28 mouse cellular contexts compared by ENCODE assay signal in genomic region chr1:88564825-88565224, GRCm38 (mm10). TPM values are rescaled to one million over a fixed set of nuclear protein-coding genes. Genes with fewer than 3 reads are reported as not detected.
DNase-seq lines count a peak whose midpoint lies in the region; ATAC-seq and TF ChIP-seq lines count a peak whose summit lies in the region.
"Had no signal": no experiment of that assay in that cellular context is flagged by ENCODE, and none has a peak within 500 bp of the region (broad histone marks: within the 10 kb centered on the region; RNA-seq: fewer than 3 reads in every experiment).

No protein-coding gene starts in this region.

- TF ChIP-seq EP300 in liver, postnatal 0 days (IDR thresholded peaks at IDR 0.05; ENCODE audit: low read depth): no peak

- H3K27ac ChIP-seq in liver, adult 2 months (replicated peaks; ENCODE audit: insufficient read depth, low read depth, low read length): no peak overlapping the region
- H3K27ac ChIP-seq in liver, postnatal 0 days (ENCODE audit: low read depth): no peak overlapping the region
- H3K27ac ChIP-seq in midbrain, embryonic 10.5 days (replicated peaks): 0 out of 2 replicates have a peak overlapping the region, but pooled peaks have one; percentile 23
- H3K27ac ChIP-seq in midbrain, postnatal 0 days (ENCODE audit: low read depth, low read length): no peak overlapping the region
- H3K27ac ChIP-seq: embryonic facial prominence, embryonic 10.5 days; embryonic facial prominence, embryonic 12.5 days; forebrain, embryonic 13.5 days; forebrain, embryonic 15.5 days had no signal

- no peaks in the 10 kb centered on the region for H3K36me3 ChIP-seq in liver, adult 2 months (ENCODE audit: control insufficient read depth, insufficient read depth, low read length)
- H3K36me3 ChIP-seq in liver, postnatal 0 days (replicated peaks; ENCODE audit: insufficient read depth, low read length): no peaks in the 10 kb centered on the region
- H3K36me3 ChIP-seq in midbrain, embryonic 10.5 days: no peaks in the 10 kb centered on the region
- no peaks in the 10 kb centered on the region for H3K36me3 ChIP-seq in midbrain, postnatal 0 days (ENCODE audit: insufficient read depth, low read length)
- H3K36me3 ChIP-seq: embryonic facial prominence, embryonic 10.5 days; embryonic facial prominence, embryonic 12.5 days; forebrain, embryonic 15.5 days; G1E had no signal

- no peak overlapping the region for H3K9ac ChIP-seq in liver, adult 2 months (ENCODE audit: low read depth, low read length)
- H3K9ac ChIP-seq in liver, postnatal 0 days (replicated peaks): no peak overlapping the region
- no peak overlapping the region for H3K9ac ChIP-seq in midbrain, postnatal 0 days (replicated peaks; ENCODE audit: low read length, poor library complexity, severe bottlenecking)
- H3K9ac ChIP-seq: embryonic facial prominence, embryonic 12.5 days; forebrain, embryonic 13.5 days; forebrain, embryonic 15.5 days had no signal

- ATAC-seq in liver, postnatal 0 days: no peak
- no peak for ATAC-seq in midbrain, postnatal 0 days (ENCODE audit: low FRiP score)
- no peak for ATAC-seq in megakaryocyte progenitor cell, adult 5-6 weeks (replicated peaks; ENCODE audit: poor library complexity)
- ATAC-seq: CD4-positive, CD25-positive, alpha-beta regulatory T cell, adult 4 months; forebrain, embryonic 13.5 days; forebrain, embryonic 15.5 days; Patski had no signal

- H3K79me2 ChIP-seq in liver, adult 2 months (ENCODE audit: control insufficient read depth, insufficient read depth, low read length): no peaks in the 10 kb centered on the region

- DNase-seq in liver, adult 2 months (ENCODE audit: extremely low read depth, low read depth, low spot score): peak; percentile 72
- no peak for DNase-seq in liver, postnatal 0 days
- peak; percentile 23 for DNase-seq in lung, postnatal 10 days
- no peak for DNase-seq in lung, adult 18-20 months
- no peak for DNase-seq in midbrain, embryonic 10.5 days (ENCODE audit: low spot score)
- DNase-seq in midbrain, postnatal 0 days (ENCODE audit: low spot score): no peak
- DNase-seq in naive thymus-derived CD4-positive, alpha-beta T cell, adult 2 months (ENCODE audit: low read depth): peak; percentile 45
- DNase-seq: adrenal gland, adult 2 months; adrenal gland, postnatal 10 days; adrenal gland, postnatal 25 days; B cell, adult 2 months; cerebellum, adult 11-12 months; cerebellum, adult 2 months; cerebellum, adult 9-10 months; cerebellum, postnatal 10 days; cerebellum, postnatal 25 days had no signal

- H3K9me3 ChIP-seq in liver, postnatal 0 days (ENCODE audit: low read length): no peaks in the 10 kb centered on the region
- no peaks in the 10 kb centered on the region for H3K9me3 ChIP-seq in midbrain, embryonic 10.5 days (replicated peaks)
- H3K9me3 ChIP-seq in midbrain, postnatal 0 days (ENCODE audit: low read length): no peaks in the 10 kb centered on the region
- H3K9me3 ChIP-seq: embryonic facial prominence, embryonic 10.5 days; embryonic facial prominence, embryonic 12.5 days; forebrain, embryonic 13.5 days; forebrain, embryonic 15.5 days; G1E had no signal

- H3K4me2 ChIP-seq in liver, postnatal 0 days (ENCODE audit: low read depth, low read length): no peak overlapping the region
- no peak overlapping the region for H3K4me2 ChIP-seq in midbrain, postnatal 0 days (ENCODE audit: low read depth, low read length, poor library complexity, severe bottlenecking)
- H3K4me2 ChIP-seq: embryonic facial prominence, embryonic 12.5 days; forebrain, embryonic 13.5 days; forebrain, embryonic 15.5 days had no signal

- no peaks in the 10 kb centered on the region for H3K27me3 ChIP-seq in liver, adult 2 months (ENCODE audit: control insufficient read depth, insufficient read depth, low read length)
- no peaks in the 10 kb centered on the region for H3K27me3 ChIP-seq in liver, postnatal 0 days (ENCODE audit: insufficient read depth, low read length)
- peaks cover 13% of the 10 kb centered on the region; the same call in 1 of the 2 replicates for H3K27me3 ChIP-seq in midbrain, embryonic 10.5 days (ENCODE audit: low read depth, poor library complexity, severe bottlenecking)
- H3K27me3 ChIP-seq in midbrain, postnatal 0 days (ENCODE audit: insufficient read depth, low read length): no peaks in the 10 kb centered on the region
- H3K27me3 ChIP-seq: CH12.LX; embryonic facial prominence, embryonic 12.5 days; forebrain, embryonic 13.5 days; forebrain, embryonic 15.5 days; Patski had no signal

- no peak for TF ChIP-seq POLR2A in liver, adult 2 months (IDR thresholded peaks at IDR 0.05; ENCODE audit: extremely low read depth, insufficient read depth, low read length)

- peaks cover 2% of the 10 kb centered on the region; the same call in 1 of the 2 replicates for H3K4me1 ChIP-seq in liver, adult 2 months (ENCODE audit: control insufficient read depth, insufficient read depth, low read length)
- H3K4me1 ChIP-seq in liver, postnatal 0 days (ENCODE audit: insufficient read depth): no peaks in the 10 kb centered on the region
- peaks cover 14% of the 10 kb centered on the region for H3K4me1 ChIP-seq in midbrain, embryonic 10.5 days
- H3K4me1 ChIP-seq in midbrain, postnatal 0 days (ENCODE audit: insufficient read depth, low read length): no peaks in the 10 kb centered on the region
- H3K4me1 ChIP-seq: embryonic facial prominence, embryonic 10.5 days; embryonic facial prominence, embryonic 12.5 days had no signal

- H3K4me3 ChIP-seq in liver, adult 2 months (ENCODE audit: insufficient read depth, low read depth, low read length): no peak overlapping the region
- no peak overlapping the region for H3K4me3 ChIP-seq in liver, postnatal 0 days (ENCODE audit: low read depth, low read length)
- H3K4me3 ChIP-seq in midbrain, embryonic 10.5 days: no peak overlapping the region
- H3K4me3 ChIP-seq in midbrain, postnatal 0 days (ENCODE audit: low read depth, low read length): no peak overlapping the region
- H3K4me3 ChIP-seq: embryonic facial prominence, embryonic 10.5 days; embryonic facial prominence, embryonic 12.5 days; forebrain, embryonic 13.5 days; forebrain, embryonic 15.5 days had no signal

- WGBS in liver, adult 2 months: 27% methylated on average over 4 of the region's 4 CpGs
- WGBS in liver, postnatal 0 days (ENCODE audit: insufficient replicate concordance): 43% methylated on average over 4 of the region's 4 CpGs
- WGBS in midbrain, embryonic 10.5 days: 92% methylated on average over 4 of the region's 4 CpGs
- WGBS in midbrain, postnatal 0 days: 80% methylated on average over 4 of the region's 4 CpGs

- no peak for TF ChIP-seq CTCF in liver, adult 2 months (IDR thresholded peaks at IDR 0.05; ENCODE audit: low read depth, low read length)
- TF ChIP-seq CTCF in liver, postnatal 0 days (IDR thresholded peaks at IDR 0.05; ENCODE audit: low read depth): no peak
- no peak for TF ChIP-seq CTCF in midbrain, postnatal 0 days (IDR thresholded peaks at IDR 0.05)

RNA-seq across cellular contexts. Expression of gene Glrp1, which starts 55.0 kb away (rescaled TPM):
- 0.07 and 0.09 TPM in 2 replicates for total RNA-seq in liver, adult 2 months (2014; rRNA removed)
- 0.04 TPM in 1 of 2 replicates, not detected in the other for polyA plus RNA-seq in liver, adult 2 months (2012; rRNA removed)
- polyA plus RNA-seq in liver, postnatal 0 days (2015; fragmentation: Nextera tagmentation; extraction: Ambion mirVana): 0.08 and 0.11 TPM in 2 replicates
- polyA plus RNA-seq in midbrain, embryonic 10.5 days (2016; fragmentation: Nextera tagmentation; extraction: Ambion mirVana): not detected in 2 replicates
- total RNA-seq in midbrain, postnatal 0 days (2014; rRNA removed): not detected in 2 replicates
- 0.07 TPM in 1 of 2 replicates, not detected in the other for polyA plus RNA-seq in midbrain, postnatal 0 days (2015; fragmentation: Nextera tagmentation; extraction: Ambion mirVana)
- total RNA-seq in megakaryocyte progenitor cell, adult 5-6 weeks (2015): 1.8 and 3.0 TPM in 2 replicates
- total RNA-seq in megakaryocyte progenitor cell, adult 5-6 weeks (2017): 1.3 TPM in 2 replicates
- total RNA-seq: adrenal gland, adult 2 months; adrenal gland, postnatal 10 days; adrenal gland, postnatal 25 days; adrenal gland, postnatal 4 days had no signal
- polyA plus RNA-seq: adrenal gland, adult 2 months; CD4-positive, CD25-positive, alpha-beta regulatory T cell, adult 4 months; embryonic facial prominence, embryonic 12.5 days; embryonic facial prominence, embryonic 14.5 days; forebrain, embryonic 11.5 days; forebrain, embryonic 13.5 days; forebrain, embryonic 15.5 days; G1E; Patski had no signal

Comparison
In these comparisons a context has a peak if more than half of its experiments do, and no peak if none do; other contexts are left out.
1. DNase-seq: peak in liver, adult 2 months (single experiment), lung, postnatal 10 days (single experiment) and naive thymus-derived CD4-positive, alpha-beta T cell, adult 2 months (single experiment); none in liver, postnatal 0 days (single experiment), lung, adult 18-20 months (0 of 2), midbrain, embryonic 10.5 days (single experiment) and midbrain, postnatal 0 days (single experiment).